Mouse (Mus musculus): ENCODE measurements around the gene Fndc5. TPM values are rescaled to one million over a fixed set of nuclear protein-coding genes. Genes with fewer than 3 reads are reported as not detected.

Gene Fndc5
- polyA plus RNA-seq, 1 experiment from 2014 or later = 1.5 TPM

- Histone ChIP-seq H3K36me3 (replicated peaks) (no peaks in the 10 kb centered on the region), H3K27me3 (replicated peaks; ENCODE audit: low read depth, poor library complexity, severe bottlenecking) (peaks cover 48% of the 10 kb centered on the region), H3K4me3 (no peak overlapping the region), H3K4me1 (peaks cover 53% of the 10 kb centered on the region), H3K9me3 (no peaks in the 10 kb centered on the region), H3K27ac (replicated peaks) (no peak overlapping the region; the same call in 1 of the 2 replicates)
- 33% methylated on average over 9 of the region's 9 CpGs for WGBS
- peak; percentile 27 for DNase-seq (ENCODE audit: low spot score)
Observed at GRCm38 (mm10) chr4:129129387-129129786, 7.4 kb upstream of the Fndc5 start.

- Histone ChIP-seq H3K4me1 (peaks cover 54% of the 10 kb centered on the region), H3K36me3 (replicated peaks) (no peaks in the 10 kb centered on the region), H3K9me3 (no peaks in the 10 kb centered on the region), H3K27ac (replicated peaks) (peak overlapping the region; percentile 78), H3K27me3 (replicated peaks; ENCODE audit: low read depth, poor library complexity, severe bottlenecking) (peaks cover 43% of the 10 kb centered on the region), H3K4me3 (peak overlapping the region; percentile 54)
- peak; percentile 85 for DNase-seq (ENCODE audit: low spot score)
- 1% methylated on average over 8 of the region's 8 CpGs for WGBS
Observed at GRCm38 (mm10) chr4:129130149-129130548, 6.7 kb upstream of the Fndc5 start.

- Histone ChIP-seq H3K27ac (replicated peaks) (peak overlapping the region; percentile 78), H3K36me3 (replicated peaks) (no peaks in the 10 kb centered on the region), H3K4me1 (peaks cover 53% of the 10 kb centered on the region), H3K27me3 (replicated peaks; ENCODE audit: low read depth, poor library complexity, severe bottlenecking) (peaks cover 43% of the 10 kb centered on the region), H3K4me3 (peak overlapping the region; percentile 54), H3K9me3 (no peaks in the 10 kb centered on the region)
- peak; percentile 81 for DNase-seq (ENCODE audit: low spot score)
- 3% methylated on average over 17 of the region's 17 CpGs for WGBS
Observed at GRCm38 (mm10) chr4:129130755-129131303, 6.0 kb upstream of the Fndc5 start.

- H3K27me3 ChIP-seq (replicated peaks; ENCODE audit: low read depth, poor library complexity, severe bottlenecking) = peaks cover 65% of the 10 kb centered on the region
- H3K27ac ChIP-seq (replicated peaks) = 0 out of 2 replicates have a peak overlapping the region, but pooled peaks have one; percentile 52
- H3K4me1 ChIP-seq = peaks cover 48% of the 10 kb centered on the region
- H3K9me3 ChIP-seq = no peaks in the 10 kb centered on the region
- WGBS = 12% methylated on average over 15 of the region's 15 CpGs
- peak overlapping the region; percentile 29 for H3K4me3 ChIP-seq
- H3K36me3 ChIP-seq (replicated peaks) = no peaks in the 10 kb centered on the region
- peak; percentile 92 for DNase-seq (ENCODE audit: low spot score)
Observed at GRCm38 (mm10) chr4:129134799-129135585, 1.8 kb upstream of the Fndc5 start.

GRCm38 (mm10) chr4:129135637-129136036 is 1.2 kb upstream of the Fndc5 start:
- H3K4me1 ChIP-seq = peaks cover 42% of the 10 kb centered on the region
- no peak overlapping the region for H3K4me3 ChIP-seq
- no peak overlapping the region for H3K27ac ChIP-seq (replicated peaks)
- peaks cover 66% of the 10 kb centered on the region for H3K27me3 ChIP-seq (replicated peaks; ENCODE audit: low read depth, poor library complexity, severe bottlenecking)
- WGBS = 60% methylated on average over 2 of the region's 2 CpGs
- no peak for DNase-seq (ENCODE audit: low spot score)
- no peaks in the 10 kb centered on the region for H3K9me3 ChIP-seq
- no peaks in the 10 kb centered on the region for H3K36me3 ChIP-seq (replicated peaks)

- peaks cover 36% of the 10 kb centered on the region for H3K4me1 ChIP-seq
- 36% methylated on average over 9 of the region's 9 CpGs for WGBS
- H3K27ac ChIP-seq (replicated peaks) = peak overlapping the region; percentile 71
- peaks cover 64% of the 10 kb centered on the region for H3K27me3 ChIP-seq (replicated peaks; ENCODE audit: low read depth, poor library complexity, severe bottlenecking)
- peak overlapping the region; percentile 70 for H3K4me3 ChIP-seq
- no peaks in the 10 kb centered on the region for H3K36me3 ChIP-seq (replicated peaks)
- no peak for DNase-seq (ENCODE audit: low spot score)
- no peaks in the 10 kb centered on the region for H3K9me3 ChIP-seq
Observed at GRCm38 (mm10) chr4:129136189-129136578, 615 bp upstream of the Fndc5 start.

GRCm38 (mm10) chr4:129137392-129138321 is 858 bp downstream of the Fndc5 start:
- 40% methylated on average over 14 of the region's 14 CpGs for WGBS
- peak overlapping the region; percentile 70 for H3K4me3 ChIP-seq
- peaks cover 33% of the 10 kb centered on the region for H3K4me1 ChIP-seq
- DNase-seq (ENCODE audit: low spot score) = no peak
- peaks cover 3% of the 10 kb centered on the region; the same call in 1 of the 2 replicates for H3K36me3 ChIP-seq (replicated peaks)
- peak overlapping the region; percentile 71 for H3K27ac ChIP-seq (replicated peaks)
- no peaks in the 10 kb centered on the region for H3K9me3 ChIP-seq
- H3K27me3 ChIP-seq (replicated peaks; ENCODE audit: low read depth, poor library complexity, severe bottlenecking) = peaks cover 51% of the 10 kb centered on the region

GRCm38 (mm10) chr4:129139642-129140041 is 2.8 kb downstream of the Fndc5 start:
- DNase-seq (ENCODE audit: low spot score) = no peak
- Histone ChIP-seq H3K27ac (replicated peaks) (no peak overlapping the region), H3K4me1 (peaks cover 39% of the 10 kb centered on the region), H3K27me3 (replicated peaks; ENCODE audit: low read depth, poor library complexity, severe bottlenecking) (peaks cover 51% of the 10 kb centered on the region), H3K9me3 (no peaks in the 10 kb centered on the region), H3K36me3 (replicated peaks) (peaks cover 16% of the 10 kb centered on the region), H3K4me3 (no peak overlapping the region)
- 87% methylated on average over 5 of the region's 5 CpGs for WGBS

- 89% methylated on average over 4 of the region's 4 CpGs for WGBS
- DNase-seq (ENCODE audit: low spot score) = no peak
- peaks cover 22% of the 10 kb centered on the region for H3K36me3 ChIP-seq (replicated peaks)
- H3K4me1 ChIP-seq = peaks cover 34% of the 10 kb centered on the region
- no peak overlapping the region for H3K4me3 ChIP-seq
- no peaks in the 10 kb centered on the region for H3K9me3 ChIP-seq
- H3K27ac ChIP-seq (replicated peaks) = no peak overlapping the region
- H3K27me3 ChIP-seq (replicated peaks; ENCODE audit: low read depth, poor library complexity, severe bottlenecking) = peaks cover 42% of the 10 kb centered on the region
Observed at GRCm38 (mm10) chr4:129140808-129141207, 4.0 kb downstream of the Fndc5 start.

GRCm38 (mm10) chr4:129141560-129142438 is 5.0 kb downstream of the Fndc5 start:
- Histone ChIP-seq H3K4me3 (no peak overlapping the region), H3K4me1 (peaks cover 27% of the 10 kb centered on the region), H3K27me3 (replicated peaks; ENCODE audit: low read depth, poor library complexity, severe bottlenecking) (peaks cover 33% of the 10 kb centered on the region), H3K36me3 (replicated peaks) (peaks cover 24% of the 10 kb centered on the region), H3K9me3 (no peaks in the 10 kb centered on the region), H3K27ac (replicated peaks) (no peak overlapping the region)
- WGBS = 83% methylated on average over 17 of the region's 17 CpGs
- DNase-seq (ENCODE audit: low spot score) = no peak

GRCm38 (mm10) chr4:129142439-129143045 is 5.7 kb downstream of the Fndc5 start:
- WGBS = 85% methylated on average over 11 of the region's 11 CpGs
- H3K27me3 ChIP-seq (replicated peaks; ENCODE audit: low read depth, poor library complexity, severe bottlenecking) = peaks cover 26% of the 10 kb centered on the region
- DNase-seq (ENCODE audit: low spot score) = no peak

More at GRCm38 (mm10) chr4:129142439-129143045, 5.7 kb downstream of the Fndc5 start:
- Histone ChIP-seq H3K9me3 (no peaks in the 10 kb centered on the region), H3K36me3 (replicated peaks) (peaks cover 27% of the 10 kb centered on the region), H3K27ac (replicated peaks) (no peak overlapping the region), H3K4me3 (no peak overlapping the region), H3K4me1 (peaks cover 20% of the 10 kb centered on the region)
